Mouse (Mus musculus) spleen, adult 2 months (tissue): ENCODE data around the gene Lrp8.

Source experiments
- CTCF ChIP-seq: fragments of 200-500 bp; IDR thresholded peaks from 2 replicates; pipeline ENCODE4 v1.5.1; 2011; ENCODE audit warnings: mild to moderate bottlenecking, inconsistent platforms; ENCODE audit not compliant: insufficient read depth, insufficient read length, insufficient replicate concordance; ENCODE audit errors: extremely low read depth
- POLR2A ChIP-seq: fragments of 200-500 bp; IDR thresholded peaks from 2 replicates; pipeline ENCODE4 v1.6.1; 2011; ENCODE audit warnings: low read depth, low read length, inconsistent platforms

DNA sequence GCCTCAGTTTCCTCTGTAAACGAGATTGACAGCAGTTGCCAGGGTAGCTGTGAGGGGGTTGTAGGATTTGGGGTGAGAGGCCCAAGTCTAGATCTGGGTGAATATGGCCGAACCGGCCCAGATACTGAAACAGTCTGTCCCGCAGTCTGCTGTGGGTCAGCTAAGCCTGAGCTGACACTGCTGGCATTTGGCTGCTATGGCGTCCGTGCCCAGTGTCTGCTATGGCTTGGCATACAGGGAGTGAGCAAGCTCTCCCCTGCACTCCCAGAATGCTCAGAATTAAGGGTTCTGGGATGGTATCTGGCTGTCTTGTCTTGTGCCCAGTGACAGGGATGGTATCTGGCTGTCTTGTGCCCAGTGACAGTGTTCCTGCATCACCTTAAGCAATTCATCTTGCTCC lies 29.6 kb downstream of the Lrp8 start:
- no peak for TF ChIP-seq CTCF
- TF ChIP-seq POLR2A = no peak
